Mouse (Mus musculus): ENCODE results near the gene Rara. TPM values are rescaled to one million over a fixed set of nuclear protein-coding genes. Genes with fewer than 3 reads are reported as not detected.
"Not testable (repeated sequence)": the region's sequence is repeated elsewhere in the genome, so short reads cannot be mapped to it uniquely, and the experiment has no call there.

Gene Rara
- total RNA-seq, 1 experiment from 2014 or later = 27.7 TPM

DNA sequence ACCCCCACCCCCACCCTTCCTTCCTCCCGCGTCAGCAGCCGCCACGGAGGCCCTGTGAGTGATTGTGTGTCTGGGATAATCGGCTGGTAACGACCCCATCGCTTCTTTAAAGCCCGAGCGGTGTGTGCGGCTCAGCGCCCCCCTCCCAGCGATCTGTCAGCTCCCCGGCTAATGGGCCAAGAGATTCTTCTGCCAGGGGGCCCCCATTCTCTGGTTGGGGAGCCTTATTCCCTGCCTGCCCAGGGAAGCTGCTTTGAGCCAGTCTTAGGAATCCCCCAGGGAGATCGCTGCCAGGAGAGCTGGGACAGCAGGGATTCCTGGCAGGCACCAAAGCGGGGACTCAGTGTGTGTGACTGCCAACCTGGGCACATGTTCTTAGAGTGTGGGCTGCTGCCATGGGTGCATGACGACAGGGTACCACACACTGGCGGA lies 41.9 kb downstream of the Rara start:
- DNase-seq = no peak

DNA sequence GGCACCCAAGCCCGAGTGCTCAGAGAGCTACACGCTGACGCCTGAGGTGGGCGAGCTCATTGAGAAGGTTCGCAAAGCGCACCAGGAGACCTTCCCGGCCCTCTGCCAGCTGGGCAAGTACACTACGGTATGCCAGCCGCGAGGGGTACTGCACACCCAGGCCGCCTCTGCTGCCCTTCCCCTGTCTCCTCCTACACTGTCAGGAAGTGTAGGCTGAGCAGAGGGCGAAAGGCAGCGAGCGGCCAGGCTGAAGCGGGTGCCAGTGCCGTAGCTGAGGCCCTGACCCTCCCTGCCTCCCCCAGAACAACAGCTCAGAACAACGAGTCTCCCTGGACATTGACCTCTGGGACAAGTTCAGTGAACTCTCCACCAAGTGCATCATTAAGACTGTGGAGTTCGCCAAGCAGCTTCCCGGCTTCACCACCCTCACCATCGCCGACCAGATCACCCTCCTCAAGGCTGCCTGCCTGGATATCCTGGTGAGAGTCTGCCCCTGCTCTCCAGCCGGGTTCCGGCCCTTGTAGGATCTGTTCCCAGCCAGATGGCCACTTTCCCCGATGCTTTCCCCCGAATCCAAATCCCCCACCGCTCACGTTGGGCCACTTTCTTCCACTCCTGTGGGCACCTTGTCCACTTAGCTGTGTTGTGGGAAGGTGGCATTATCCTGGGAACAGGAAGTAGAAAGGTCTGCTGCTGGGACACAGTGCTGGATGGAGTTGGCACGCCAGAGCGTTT lies 42.7 kb downstream of the Rara start:
- DNase-seq = no peak

DNA sequence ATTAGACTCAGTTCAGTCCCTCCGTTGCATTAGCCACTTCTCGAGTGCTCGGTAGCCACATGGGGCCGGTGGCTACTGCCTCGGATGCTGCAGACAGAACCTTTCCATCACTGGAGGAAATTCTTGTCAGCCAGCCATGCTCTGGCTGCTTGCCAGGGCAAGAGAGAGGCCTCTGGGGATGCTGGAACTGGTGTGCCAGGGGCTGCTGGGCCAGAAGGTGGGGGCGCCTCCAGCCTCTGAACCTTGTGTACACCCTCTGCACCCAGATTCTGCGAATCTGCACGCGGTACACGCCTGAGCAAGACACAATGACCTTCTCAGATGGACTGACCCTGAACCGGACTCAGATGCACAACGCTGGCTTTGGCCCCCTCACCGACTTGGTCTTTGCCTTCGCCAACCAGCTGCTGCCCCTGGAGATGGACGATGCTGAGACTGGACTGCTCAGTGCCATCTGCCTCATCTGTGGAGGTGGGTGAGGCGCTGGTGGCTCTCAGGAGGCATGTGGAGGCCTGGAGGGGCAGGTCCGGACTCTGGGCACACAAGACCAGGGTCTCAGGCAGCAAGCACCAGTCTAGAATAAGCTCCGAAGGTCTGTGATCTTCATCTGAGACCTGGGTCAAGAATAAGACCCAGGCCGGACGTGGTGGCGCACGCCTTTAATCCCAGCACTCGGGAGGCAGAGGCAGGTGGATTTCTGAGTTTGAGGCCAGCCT lies 43.9 kb downstream of the Rara start:
- DNase-seq = peak; percentile 69

DNA sequence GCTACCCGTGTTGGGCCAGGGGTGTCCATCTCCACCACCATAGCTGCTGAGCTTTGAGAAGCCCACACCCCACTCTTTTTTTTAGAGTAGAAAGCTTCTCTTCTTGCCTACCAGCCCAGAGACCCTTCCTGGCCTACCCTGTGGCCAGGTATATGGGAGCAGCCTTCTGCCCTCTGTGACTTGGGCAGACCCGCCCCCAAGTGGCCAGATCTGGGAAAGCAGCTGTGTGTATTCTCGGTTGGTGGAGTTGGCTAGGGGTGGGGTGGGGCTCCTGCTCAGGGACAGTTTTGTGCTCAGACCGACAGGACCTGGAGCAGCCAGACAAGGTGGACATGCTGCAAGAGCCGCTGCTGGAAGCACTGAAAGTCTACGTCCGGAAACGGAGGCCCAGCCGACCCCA lies 44.6 kb downstream of the Rara start:
- peak; percentile 83 for DNase-seq

DNA sequence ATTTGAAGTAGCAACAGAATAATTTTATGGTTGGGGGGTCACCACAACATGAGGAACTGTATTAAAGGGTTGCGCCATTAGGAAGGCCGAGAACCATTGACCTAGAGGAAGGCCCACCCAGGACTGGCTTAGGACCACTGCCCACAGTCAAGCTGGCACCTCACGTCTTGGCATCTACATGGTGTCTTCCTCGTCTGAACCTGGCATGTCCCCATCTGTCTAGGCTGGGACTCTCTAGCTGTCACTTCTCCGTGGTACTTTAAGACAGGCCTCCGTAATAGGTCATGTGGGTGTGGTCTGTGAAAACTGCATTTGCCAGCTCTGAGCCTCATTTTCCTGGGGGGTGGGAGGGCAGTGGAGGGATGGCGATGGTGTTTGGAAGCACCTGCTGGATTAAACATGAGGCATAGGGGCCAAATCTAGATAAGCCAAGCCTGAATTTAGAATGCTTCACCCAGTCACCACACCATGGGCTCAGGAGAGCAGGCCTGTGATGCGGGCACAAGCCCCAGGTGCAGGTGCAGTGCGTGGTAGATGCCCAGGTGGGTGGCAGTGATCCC lies 45.3 kb downstream of the Rara start:
- no peak for DNase-seq

DNA sequence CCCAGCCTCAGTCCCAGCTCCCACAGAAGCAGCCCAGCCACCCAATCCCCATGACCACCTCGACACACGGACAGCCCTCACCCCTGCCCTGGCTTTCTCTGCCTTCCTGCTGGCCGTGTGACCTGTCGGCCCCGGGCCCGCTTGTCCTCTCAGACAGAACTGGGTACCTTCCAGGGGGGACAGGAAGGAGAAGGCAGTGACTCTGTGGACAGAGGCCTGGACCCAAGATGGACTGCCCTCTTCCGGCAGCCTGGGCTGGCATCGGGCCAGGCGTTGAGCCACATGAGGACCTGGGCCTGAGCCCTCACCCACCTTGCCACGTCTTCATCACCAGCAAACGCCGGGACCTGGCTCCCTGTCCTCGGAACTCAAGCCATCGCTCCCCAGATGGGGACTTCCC lies 46.0 kb downstream of the Rara start:
- DNase-seq = peak; percentile 58

DNA sequence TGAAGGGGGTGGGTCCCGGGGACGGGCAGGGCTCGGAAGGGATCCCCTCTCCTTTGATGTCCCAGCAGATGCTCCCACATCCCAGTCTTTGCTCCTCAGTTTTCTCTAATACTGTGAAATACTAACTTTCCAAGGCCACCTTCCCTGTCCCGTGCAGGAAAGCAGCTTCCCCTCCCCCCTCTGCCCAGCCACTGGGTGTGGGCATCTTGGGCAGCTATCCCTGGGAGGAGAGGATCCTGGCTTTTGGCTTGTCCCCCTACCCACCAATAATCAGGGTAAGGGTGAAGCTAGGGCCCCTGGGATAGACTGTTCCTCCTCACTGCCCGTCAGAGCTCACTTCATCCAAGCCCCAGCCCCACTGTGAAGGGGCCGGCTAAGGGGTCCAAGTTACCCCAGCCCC lies 46.6 kb downstream of the Rara start:
- DNase-seq = no peak

DNA sequence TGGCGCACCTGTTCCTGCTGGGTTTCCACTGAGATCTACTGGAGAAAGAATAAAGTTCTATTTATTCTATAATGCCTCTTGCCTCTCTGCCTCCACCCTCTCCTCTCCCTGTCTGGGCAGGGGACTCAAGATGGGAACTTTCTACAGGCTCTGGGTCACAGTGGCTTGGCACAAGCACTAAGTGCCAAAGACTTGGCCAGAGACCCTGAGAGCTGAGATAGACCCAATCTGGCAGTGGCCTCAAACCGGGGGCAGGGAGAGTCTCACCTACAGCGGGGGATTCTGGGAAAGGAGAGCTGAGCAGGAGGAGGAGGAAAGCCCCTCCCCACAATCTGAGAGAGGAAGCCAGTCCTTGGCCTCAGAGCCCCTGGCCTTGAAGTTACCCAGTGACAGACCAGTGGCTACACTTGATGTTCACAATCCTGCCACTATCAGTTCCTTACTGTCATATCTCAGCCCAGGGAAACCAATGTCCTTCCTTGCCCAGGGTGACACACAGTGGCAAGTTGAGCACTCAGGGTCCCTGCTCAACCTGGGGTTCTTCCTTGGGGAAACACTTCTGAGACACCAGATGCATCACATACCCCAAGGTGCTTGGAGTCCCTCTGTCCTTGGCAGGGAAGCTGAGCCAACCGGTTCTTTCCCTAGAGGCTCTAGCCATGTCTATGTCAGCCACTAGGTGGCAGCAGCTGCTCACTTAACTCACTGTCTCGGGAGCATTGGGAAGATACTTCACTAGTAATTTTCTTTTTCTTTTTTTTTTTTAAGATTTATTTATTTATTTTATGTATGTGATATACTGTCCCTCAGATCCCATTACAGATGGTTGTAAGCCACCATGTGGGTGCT lies 47.5 kb downstream of the Rara start:
- peak; percentile 81 for DNase-seq

DNA sequence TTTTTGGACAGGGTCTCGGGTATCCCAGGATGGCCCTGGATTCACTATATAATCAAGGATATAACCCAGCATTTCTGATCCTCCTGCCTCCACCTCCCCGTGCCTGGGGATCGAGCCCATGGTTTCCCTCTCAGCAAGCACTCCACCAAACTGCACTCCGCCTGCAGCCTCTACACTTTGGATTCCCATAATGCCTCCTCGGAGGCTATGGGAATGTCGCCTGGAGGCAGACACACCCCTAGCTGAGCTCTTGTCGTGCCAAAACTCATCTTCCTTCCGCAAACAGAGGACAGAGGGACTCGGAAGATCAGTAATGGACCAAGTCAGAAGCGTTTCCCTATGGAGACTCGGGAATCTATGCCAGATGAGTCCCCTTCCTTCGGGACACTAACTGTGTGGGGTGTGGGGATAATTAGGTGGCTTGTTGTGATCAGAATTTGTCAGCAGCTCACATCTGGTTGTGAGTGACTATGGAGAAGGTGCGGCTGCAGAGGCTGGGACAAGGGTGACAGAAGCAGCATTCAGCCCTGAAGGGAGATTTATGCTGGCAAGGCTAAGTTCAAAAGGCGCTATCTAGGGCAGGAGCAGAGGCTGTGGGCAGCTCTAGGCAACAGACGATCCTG lies 51.0 kb downstream of the Rara start:
- no peak for DNase-seq

DNA sequence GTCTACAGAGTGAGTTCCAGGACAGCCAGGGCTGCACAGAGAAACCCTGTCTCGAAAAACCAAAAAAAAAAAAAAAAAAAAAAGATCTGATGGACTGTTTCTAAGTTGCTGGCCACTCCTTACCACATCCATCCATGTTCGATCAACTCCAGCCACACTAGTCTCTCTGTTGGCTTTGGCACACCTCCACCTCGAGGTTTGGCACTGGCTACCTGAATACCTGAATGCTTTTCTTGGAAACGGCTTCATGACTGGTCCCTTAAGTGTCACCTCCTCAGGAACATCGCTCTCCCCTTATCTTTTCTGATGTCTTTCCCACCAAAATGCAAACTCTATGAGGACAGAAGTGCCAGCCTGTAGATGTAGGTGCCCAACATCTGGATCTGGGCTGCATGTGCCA lies 51.7 kb downstream of the Rara start:
- DNase-seq = no peak

DNA sequence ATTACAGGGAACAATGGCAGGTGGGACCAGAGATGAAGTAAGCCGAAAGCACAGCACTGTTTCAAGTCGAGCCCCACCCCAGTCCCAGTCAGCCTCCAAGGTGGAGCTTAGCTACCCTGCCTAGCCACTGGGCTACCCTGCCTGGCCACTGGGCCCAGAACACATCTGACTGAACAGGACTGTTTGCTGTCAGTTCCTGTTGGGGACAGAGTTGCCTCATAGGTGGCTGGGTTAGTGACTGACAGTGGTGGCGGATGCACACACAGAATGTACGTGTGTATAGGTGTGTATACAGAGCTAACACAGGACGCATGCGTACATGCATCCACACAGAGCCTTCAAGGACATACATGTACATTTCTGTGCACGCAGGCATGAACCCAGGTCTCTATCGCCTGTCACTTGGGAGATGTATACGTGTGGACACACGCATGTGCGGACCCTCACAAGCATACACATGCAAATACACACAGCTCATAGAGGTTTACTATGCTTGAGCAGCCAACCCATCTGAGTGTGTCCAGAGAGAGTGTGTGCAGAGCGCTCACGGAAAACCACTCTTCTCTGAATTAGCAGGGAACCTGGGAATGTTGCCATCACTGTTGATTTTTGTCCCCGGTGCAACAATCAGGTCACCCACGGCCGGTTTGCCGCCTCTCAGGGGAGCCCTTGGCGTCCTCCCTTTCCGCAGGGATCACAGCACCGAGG lies 53.8 kb downstream of the Rara start:
- DNase-seq = no peak

DNA sequence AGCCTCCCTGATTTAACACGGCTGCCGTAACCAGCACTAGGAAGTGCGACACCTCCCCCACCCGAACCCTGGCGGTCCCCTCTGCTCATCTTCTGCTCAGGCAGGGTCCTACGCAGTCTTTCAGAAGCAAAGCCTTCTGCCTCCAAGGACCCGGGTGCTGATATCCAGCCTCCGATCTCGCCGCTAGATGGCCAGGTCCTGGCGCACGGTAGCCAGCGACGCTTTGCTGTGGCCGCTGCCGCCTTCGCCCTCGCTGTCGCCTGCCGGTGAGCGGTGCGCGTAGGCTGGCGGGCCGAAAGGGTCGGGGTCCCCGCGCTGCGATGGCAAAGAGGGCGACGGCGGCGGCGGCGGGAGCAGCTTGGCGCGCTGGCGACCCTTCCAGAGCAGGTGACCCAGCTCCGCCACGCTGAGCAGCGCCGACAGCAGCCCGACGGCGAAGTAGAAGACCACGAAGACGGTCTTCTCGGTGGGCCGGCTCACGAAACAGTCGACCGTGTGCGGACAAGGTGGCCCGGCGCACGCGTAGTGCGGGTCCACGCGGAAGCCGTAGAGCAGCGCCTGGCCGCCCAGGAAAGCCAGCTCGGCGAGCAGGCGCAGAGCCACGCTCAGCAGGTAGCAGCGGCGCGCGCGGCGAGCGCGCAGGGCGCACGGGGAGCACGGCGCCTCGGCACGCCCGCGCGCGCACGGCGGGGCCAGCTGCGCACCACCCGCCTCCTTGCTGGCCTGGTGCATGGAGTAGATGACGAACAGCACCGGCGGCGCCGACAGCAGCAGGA lies 54.6 kb downstream of the Rara start:
- peak; percentile 75 for DNase-seq

DNA sequence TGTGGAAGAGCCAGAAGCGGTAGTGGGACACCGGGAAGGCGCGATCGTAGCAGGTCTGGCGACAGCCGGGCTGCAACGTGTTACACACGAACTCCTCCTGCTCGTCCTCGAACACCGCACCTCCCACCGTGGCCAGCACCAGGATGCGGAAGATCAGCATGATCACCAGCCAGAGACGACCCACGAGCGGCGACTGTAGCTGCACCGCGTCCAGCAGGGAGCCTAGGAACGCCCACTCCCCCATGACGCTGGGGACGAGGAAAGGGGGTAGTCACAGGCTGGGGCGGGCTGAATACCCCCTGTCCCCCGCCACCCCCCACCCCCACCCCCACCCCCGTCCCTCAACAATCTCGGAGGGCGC lies 55.1 kb downstream of the Rara start, which contains the start of gene Gjd3:
Gene Gjd3, minus strand, starts transcription at position 244 of the 361 bp plus-strand sequence.
- no peak for DNase-seq

DNA sequence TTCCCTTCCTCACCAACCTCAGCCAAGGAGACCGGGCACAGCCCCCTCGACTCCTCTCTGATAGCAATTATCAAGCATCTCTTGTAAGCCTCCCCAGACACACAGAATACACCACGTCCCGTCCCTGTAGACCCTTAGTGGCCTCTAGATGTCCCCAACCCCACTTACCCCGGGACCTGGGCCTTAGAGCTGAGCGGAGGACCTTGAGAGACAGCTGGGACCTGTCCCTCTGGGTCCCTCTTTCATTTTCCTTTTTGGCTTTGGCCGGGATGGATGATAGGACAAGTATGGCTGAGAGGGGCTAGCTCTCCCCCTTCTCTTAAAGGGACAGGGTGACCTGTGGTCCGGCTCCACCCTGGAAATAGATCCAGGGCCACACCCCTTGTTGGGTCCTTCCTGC lies 55.9 kb downstream of the Rara start:
- DNase-seq = no peak

DNA sequence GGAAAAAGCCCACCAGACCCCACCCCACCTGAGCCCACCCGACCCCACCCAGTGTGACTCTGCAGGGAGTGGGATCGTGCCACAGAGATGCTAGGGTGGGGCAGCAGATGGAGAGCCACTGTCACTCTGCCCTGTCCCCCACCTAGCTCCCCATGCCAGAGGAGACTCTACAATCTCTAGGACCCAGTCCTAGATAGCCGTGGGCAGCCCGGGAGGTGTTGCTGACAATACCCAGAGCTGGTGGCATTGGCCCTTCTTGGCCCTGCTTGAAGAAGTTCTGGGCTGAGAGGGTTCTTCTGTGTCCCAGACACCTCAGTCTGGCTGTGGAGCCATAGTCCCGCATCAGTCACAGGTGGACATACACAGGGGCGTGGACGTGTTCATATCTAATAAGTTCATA lies 57.9 kb downstream of the Rara start:
- no peak for DNase-seq

DNA sequence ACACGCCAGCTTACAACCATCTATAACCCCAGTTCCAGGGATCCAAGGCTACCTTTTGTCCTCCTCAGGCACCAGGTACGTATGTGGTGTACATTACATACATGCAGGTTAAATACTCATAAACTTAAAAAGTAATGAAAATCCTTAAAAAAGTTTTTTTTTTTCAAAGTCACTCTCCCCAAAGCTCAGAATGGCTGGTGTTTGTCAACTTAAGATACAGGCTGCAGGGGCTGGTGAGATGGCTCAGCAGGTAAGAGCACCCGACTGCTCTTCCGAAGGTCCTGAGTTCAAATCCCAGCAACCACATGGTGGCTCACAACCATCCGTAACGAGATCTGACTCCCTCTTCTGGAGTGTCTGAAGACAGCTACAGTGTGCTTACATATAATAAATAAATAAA lies 60.6 kb downstream of the Rara start:
- not testable (repeated sequence) for DNase-seq

DNA sequence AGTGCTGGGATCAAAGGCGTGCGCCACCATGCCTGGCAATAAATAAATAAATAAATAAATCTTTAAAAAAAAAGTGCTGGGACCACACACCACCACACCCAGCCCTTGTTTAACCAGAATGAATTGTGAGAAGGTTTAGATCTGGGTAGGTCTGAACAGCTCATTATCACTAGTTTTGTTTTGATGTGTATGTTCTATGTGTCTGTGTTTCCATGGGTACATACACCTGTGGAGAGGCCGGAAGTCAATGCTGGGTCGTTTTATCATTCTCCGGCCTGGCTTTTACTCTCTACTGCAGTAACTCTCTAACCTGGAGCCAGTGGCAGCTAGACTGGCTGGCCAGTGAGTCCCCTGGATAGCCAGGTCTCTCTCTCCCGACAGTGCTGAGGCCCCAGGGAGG lies 63.2 kb downstream of the Rara start:
- DNase-seq = no peak

DNA sequence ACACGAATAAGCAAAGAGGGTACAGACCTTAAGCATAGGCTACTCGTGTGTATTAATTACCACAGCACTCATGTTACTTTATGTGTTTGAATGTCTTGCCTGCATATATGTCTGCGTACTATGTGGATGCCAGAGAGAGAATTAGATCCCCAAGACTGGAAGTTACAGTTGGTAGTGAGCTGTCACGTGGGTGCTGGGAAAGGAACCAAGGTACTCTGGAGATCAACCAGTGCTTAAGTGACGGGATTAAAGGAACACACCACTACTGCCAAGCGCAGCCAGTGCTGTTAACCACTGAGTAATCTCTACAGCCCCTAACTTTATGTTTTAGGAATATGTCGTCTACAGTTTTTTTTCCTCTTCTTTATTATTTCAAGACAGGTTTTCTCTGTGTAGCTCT lies 68.4 kb downstream of the Rara start:
- no peak for DNase-seq

DNA sequence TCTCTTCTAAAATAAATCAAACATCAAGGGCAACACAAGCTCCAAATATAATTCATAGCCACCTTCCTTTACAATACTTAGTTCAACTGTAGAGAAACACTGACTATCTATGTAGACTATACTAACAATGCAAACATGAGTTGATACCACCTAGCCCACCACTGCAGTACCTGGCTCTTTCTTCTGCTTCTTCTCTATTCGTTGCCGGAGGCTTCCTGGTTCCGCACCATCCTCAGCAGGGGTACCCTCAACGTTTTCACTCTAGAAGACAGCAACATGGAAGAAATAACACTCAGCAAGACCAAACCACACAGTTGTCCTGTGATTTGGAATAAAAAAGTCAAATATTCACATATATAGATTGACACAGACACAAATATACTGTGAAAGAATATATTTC lies 70.0 kb downstream of the Rara start:
- DNase-seq = no peak

DNA sequence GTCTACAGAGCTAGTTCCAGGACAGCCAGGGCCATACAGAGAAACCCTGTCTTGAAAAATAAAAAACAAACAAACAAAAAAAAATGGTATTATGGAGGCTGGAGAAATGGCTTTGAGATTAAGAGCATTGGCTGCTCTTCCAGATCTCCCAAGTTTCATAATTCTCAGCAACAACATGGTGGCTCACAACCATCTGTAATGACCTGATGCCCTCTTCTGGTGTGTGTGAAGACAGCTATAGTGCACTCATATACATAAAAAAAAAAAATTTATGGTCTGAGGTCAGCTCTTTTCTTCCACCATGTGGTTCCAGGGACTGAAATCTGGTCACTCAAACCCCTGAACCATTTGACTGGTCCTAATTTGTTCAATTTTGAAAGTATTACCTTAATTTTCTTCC lies 71.2 kb downstream of the Rara start:
- no peak for DNase-seq

DNA sequence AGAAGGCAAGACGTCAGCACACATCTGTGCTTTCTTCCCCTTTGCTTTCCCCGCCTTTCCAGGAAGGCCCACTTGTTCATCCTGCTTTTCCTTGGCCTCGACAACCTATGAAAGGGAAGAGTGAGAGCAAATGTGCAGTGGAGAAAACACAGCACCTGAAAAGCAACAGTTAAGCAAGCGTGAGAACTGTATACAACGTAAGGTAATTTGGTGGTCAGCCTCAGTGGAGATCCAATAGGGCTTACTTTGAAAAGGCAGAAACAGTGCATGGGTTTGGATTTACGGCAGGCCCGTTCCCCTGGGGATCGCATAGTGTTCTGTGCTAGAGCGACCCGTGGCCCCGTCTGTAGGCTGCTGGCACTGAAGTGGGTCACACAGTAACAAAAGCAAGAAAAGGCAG lies 71.6 kb downstream of the Rara start:
- DNase-seq = no peak

All from adrenal gland, postnatal 25 days (tissue).